Mouse (Mus musculus): Measurements from ENCODE around the gene Kcp.

DNA sequence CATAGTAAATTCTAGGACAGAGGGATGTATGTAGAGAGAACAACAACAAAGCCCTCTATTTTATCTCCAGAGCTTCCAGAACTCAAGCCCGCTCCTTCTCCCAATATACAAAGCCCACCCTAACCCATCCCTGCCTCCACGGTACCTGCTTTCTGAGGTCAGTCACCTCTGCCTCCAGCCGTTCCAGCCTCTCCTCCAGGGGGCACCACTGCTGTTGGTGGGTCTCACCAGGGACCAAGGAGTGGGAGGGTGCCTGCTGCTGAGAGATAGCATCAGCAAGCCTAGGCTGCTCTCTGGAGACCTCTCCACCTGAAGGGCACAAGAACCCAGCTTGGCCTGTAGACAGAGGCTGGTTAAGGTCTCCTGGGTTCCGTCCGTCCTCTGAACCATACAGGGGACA, 2.3 kb downstream of the Kcp start:
- no peak for TF ChIP-seq CTCF (IDR thresholded peaks at IDR 0.05; ENCODE audit: extremely low read depth, insufficient read length, insufficient replicate concordance, low read depth, low read length)
- TF ChIP-seq POLR2A (IDR thresholded peaks at IDR 0.05; ENCODE audit: low read depth, low read length) = no peak

Data from small intestine, adult 2 months (tissue).